Mouse (Mus musculus) heart, embryonic 14.5 days (tissue): ENCODE results near the gene Ryr2. TPM values are rescaled to one million over a fixed set of nuclear protein-coding genes. Genes with fewer than 3 reads are reported as not detected.
A peak's percentile ranks its signal among the peaks of the same experiment; 100 is the strongest.

Experiments
- ATAC-seq: fragments of 200-750 bp; cut with Nextera tagmentation; 2 replicates; pipeline ENCODE4 v1.8.0; 2017; ENCODE audit warnings: low read depth, moderate TSS enrichment; ENCODE audit not compliant: insufficient number of reproducible peaks, insufficient read depth, low FRiP score
- H3K27ac ChIP-seq, 2 experiments: fragments of 200-500 bp in 1 of 2; fragments of 300-500 bp in 1 of 2; sonication (generic) in 1 of 2; replicated peaks in 1 of 2; 2 replicates each; pipeline ENCODE4 v1.5.1; 2012 to 2014; ENCODE audit warnings: low read depth in 2 of 2, low read length in 2 of 2, control low read depth in 1 of 2, mild to moderate bottlenecking in 1 of 2, mixed read lengths in 1 of 2; ENCODE audit not compliant: control insufficient read depth in 1 of 2, insufficient read depth in 1 of 2
- H3K27me3 ChIP-seq: fragments of 300-500 bp; sonication (generic); 2 replicates; pipeline ENCODE4 v1.6.1; 2014; ENCODE audit warnings: mild to moderate bottlenecking, low read length, control low read depth; ENCODE audit not compliant: control insufficient read depth, insufficient read depth
- H3K36me3 ChIP-seq: fragments of 300-500 bp; sonication (generic); 2 replicates; pipeline ENCODE4 v1.6.1; 2014; ENCODE audit warnings: mild to moderate bottlenecking, control low read depth, low read length, mixed read lengths; ENCODE audit not compliant: control insufficient read depth, insufficient read depth
- H3K4me1 ChIP-seq, 2 experiments: fragments of 200-500 bp in 1 of 2; fragments of 300-500 bp in 1 of 2; sonication (generic) in 1 of 2; 2 replicates each; pipeline ENCODE4 v1.6.1; 2012 to 2014; ENCODE audit warnings: low read length in 2 of 2, control low read depth in 1 of 2, mixed read lengths in 1 of 2; ENCODE audit not compliant: control insufficient read depth in 2 of 2, insufficient read depth in 2 of 2
- H3K4me2 ChIP-seq: fragments of 300-500 bp; sonication (generic); 2 replicates; pipeline ENCODE4 v1.6.1; 2014; ENCODE audit warnings: mild to moderate bottlenecking, low read length
- H3K4me3 ChIP-seq, 2 experiments: fragments of 200-500 bp in 1 of 2; fragments of 300-500 bp in 1 of 2; sonication (generic) in 1 of 2; 2 replicates each; pipeline ENCODE4 v1.5.1; 2012 to 2014; ENCODE audit warnings: low read length in 2 of 2, mild to moderate bottlenecking in 2 of 2, control low read depth in 1 of 2, low read depth in 1 of 2, moderate library complexity in 1 of 2; ENCODE audit not compliant: control insufficient read depth in 1 of 2, insufficient read depth in 1 of 2
- H3K9ac ChIP-seq: fragments of 300-500 bp; sonication (generic); 2 replicates; pipeline ENCODE4 v1.6.1; 2014; ENCODE audit warnings: mild to moderate bottlenecking, low read length
- H3K9me3 ChIP-seq: fragments of 300-500 bp; sonication (generic); 2 replicates; pipeline ENCODE4 v1.6.1; 2016; ENCODE audit warnings: low read length, control low read depth; ENCODE audit not compliant: control insufficient read depth
- WGBS: fragments of 180-500 bp; shearing (Covaris S2); extraction: QIAGEN DNeasy Blood & Tissue Kit; methylation state at CpG from one replicate; pipeline ENCODE4 v1.1.7; 2014; 5-methylcytosine and 5-hydroxymethylcytosine counted together
- polyA plus RNA-seq: library from polyadenylated mRNA; unstranded; fragments of >200 nt; fragmentation: Nextera tagmentation; extraction: Ambion mirVana; gene quantifications from 2 replicates; pipeline ENCODE4 v1.2.1, GENCODE M21; 2014

The Ryr2 gene
- polyA plus RNA-seq, 1 experiment from 2014 or later: 69.1 TPM

DNA sequence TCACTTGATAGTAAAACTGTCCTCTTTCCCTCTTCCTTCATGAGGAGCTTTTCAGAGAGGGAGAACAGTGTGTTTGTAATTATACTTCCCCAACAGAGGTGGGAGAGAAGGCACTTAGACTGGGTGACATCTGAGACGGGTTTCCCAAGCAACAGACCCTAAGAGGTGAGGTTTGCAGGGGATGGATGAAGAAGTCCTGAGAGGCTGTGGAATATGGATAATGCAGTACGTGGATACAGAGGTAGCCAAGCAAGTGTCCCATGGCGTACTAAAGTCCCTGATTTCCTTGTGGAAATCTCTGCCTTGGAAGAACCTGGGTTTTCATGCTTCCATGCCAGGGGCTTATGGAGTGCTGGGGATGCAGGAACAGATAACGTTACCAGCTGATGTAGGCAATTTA is 69.5 kb downstream of the Ryr2 start:
- H3K4me2 ChIP-seq: peak overlapping the region; percentile 49

DNA sequence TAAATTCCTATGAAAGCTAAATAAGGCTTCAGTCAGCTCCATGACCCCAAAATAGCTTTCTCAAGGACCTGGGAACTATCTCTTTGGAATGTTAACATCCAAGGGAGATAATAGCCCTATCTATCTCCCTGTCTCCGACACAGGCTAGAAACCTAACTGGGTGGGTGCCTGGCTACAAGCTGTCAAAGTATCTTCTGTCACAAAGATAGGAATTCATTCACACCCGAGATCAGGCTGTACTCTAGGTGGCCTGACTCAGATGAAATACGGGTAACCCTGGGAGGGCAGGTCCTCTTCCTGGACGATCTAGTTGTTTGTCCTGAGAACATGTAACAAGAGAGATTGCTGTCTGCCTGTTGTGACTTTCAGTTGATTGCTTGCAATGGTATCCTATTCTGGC is 69.9 kb downstream of the Ryr2 start:
- WGBS: 6% methylated on average over 4 of the region's 4 CpGs
- Histone ChIP-seq H3K4me1 (peaks cover 38 to 77% of the 10 kb centered on the region in 2 experiments), H3K9ac (0 out of 2 replicates have a peak overlapping the region, but pooled peaks have one; percentile 54), H3K36me3 (no peaks in the 10 kb centered on the region), H3K9me3 (no peaks in the 10 kb centered on the region), H3K27ac (peak overlapping the region; percentile 72 to 84), H3K27me3 (no peaks in the 10 kb centered on the region), H3K4me3 (no peak overlapping the region), H3K4me2 (peak overlapping the region; percentile 49)
- ATAC-seq: no peak

More for the DNA sequence above, 69.5 kb downstream of the Ryr2 start:
- Histone ChIP-seq H3K4me1 (peaks cover 36 to 75% of the 10 kb centered on the region in 2 experiments), H3K9me3 (no peaks in the 10 kb centered on the region), H3K36me3 (no peaks in the 10 kb centered on the region), H3K9ac (peak overlapping the region; percentile 54; the same call in 1 of the 2 replicates), H3K27me3 (no peaks in the 10 kb centered on the region), H3K27ac (peak overlapping the region; percentile 72 to 84), H3K4me3 (no peak overlapping the region)
- WGBS: 49% methylated on average over 4 of the region's 4 CpGs
- ATAC-seq: no peak

DNA sequence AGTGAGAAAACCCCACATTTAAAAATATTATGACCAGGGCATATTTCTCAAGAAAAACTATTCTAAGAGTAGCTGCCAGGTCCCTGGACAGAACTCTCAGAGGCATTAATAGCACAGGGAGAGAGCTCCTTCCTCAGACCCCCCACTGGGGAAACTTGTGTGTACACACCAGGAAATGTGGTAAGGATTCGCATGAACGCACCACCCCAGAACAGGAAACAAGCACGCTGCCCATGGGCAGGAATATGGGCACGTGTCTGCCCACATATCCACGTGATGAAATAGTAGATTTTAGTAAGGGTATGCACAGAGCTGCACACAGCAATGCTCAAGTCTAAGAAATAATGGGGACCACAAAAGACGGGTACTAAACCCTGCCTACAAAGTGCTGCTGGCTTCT is 72.8 kb downstream of the Ryr2 start:
- H3K27me3 ChIP-seq: no peaks in the 10 kb centered on the region
- 33% methylated on average over 6 of the region's 6 CpGs for WGBS
- peak overlapping the region; percentile 6 to 79 for H3K27ac ChIP-seq

DNA sequence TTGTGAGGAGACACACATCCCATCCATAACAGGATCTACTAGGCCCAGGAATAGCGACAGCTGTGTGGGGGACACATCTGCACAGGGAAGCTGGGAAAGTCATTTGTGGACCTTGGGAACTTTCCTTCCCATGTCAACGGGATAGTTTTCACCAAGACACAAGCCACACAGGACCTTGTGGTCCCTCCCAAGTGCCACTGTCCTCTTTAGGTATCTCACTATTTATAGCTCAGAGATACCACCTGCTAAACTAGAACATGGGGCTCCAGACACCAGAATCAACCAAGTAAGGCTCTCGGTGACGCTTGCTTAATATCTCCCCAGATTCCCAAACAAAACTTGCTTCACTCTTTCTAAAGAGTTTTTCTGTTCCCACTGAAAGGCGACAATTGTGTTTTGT is 73.5 kb downstream of the Ryr2 start:
- WGBS: 28% methylated on average over 5 of the region's 5 CpGs
- no peak overlapping the region for H3K4me3 ChIP-seq
- H3K9me3 ChIP-seq: no peaks in the 10 kb centered on the region
- peak overlapping the region; percentile 47; the same call in 1 of the 2 replicates for H3K9ac ChIP-seq
- H3K36me3 ChIP-seq: no peaks in the 10 kb centered on the region
- peak overlapping the region; percentile 40 to 79 for H3K27ac ChIP-seq
- no peak for ATAC-seq
- peak overlapping the region; percentile 55 for H3K4me2 ChIP-seq
- H3K27me3 ChIP-seq: no peaks in the 10 kb centered on the region
- H3K4me1 ChIP-seq: peaks cover 42 to 81% of the 10 kb centered on the region in 2 experiments

More for the DNA sequence above, 72.8 kb downstream of the Ryr2 start:
- ATAC-seq: no peak
- Histone ChIP-seq H3K36me3 (no peaks in the 10 kb centered on the region), H3K9me3 (no peaks in the 10 kb centered on the region), H3K4me2 (peak overlapping the region; percentile 55), H3K4me1 (peaks cover 40 to 81% of the 10 kb centered on the region in 2 experiments), H3K9ac (peak overlapping the region; percentile 47; the same call in 1 of the 2 replicates), H3K4me3 (no peak overlapping the region)

DNA sequence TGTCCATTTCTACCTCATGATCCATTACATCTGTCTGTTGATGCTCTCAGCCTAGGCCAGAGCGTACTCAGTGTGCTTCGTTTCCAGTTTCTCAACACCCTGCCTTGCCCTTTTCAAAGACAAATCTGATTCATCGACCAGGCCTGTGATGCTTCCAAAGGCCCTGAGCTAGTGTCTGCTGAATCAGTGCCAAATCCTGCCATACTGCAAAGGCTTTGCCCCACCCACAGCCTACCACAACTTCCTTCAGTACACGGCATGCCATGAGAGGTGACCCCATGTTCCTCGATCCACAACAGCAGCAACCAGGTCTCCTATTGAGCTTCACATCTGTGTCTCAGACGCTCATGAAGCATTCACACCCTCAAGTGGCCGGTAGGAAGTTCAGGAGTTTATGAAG is 76.9 kb downstream of the Ryr2 start:
- peak overlapping the region; percentile 35 to 61; a peak in 3 of 4 replicates for H3K27ac ChIP-seq
- H3K4me2 ChIP-seq: 0 out of 2 replicates have a peak overlapping the region, but pooled peaks have one; percentile 11
- 43% methylated on average over 7 of the region's 7 CpGs for WGBS
- no peak overlapping the region for H3K4me3 ChIP-seq
- H3K36me3 ChIP-seq: no peaks in the 10 kb centered on the region
- H3K4me1 ChIP-seq: peaks cover 32 to 74% of the 10 kb centered on the region in 2 experiments
- ATAC-seq: no peak
- H3K27me3 ChIP-seq: no peaks in the 10 kb centered on the region
- H3K9ac ChIP-seq: no peak overlapping the region
- H3K9me3 ChIP-seq: no peaks in the 10 kb centered on the region

DNA sequence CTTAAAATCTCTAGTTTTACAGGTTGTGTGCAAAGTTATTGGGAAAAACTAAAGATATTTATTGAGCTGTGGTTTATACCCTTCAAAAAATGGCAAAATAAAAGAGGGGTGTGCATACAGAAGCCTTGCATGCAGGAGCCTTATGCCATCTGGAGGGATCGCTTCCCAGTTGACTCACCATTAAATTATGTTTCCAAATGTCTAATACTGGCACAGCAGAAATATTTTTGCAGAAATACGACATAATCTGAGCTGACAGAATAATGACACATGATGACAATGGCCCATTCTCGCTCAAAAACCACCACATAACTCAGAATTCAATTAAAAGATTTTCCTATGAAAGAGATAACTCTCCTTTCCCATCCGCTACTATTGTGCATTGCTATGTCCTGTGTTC is 77.4 kb downstream of the Ryr2 start:
- H3K27ac ChIP-seq: 0 out of 4 replicates have a peak overlapping the region, but pooled peaks of 1 of the 2 experiments have one; percentile 35
- H3K4me1 ChIP-seq: peaks cover 32 to 79% of the 10 kb centered on the region in 2 experiments
- WGBS: 82% methylated on average over 4 of the region's 4 CpGs
- H3K4me3 ChIP-seq: no peak overlapping the region
- H3K4me2 ChIP-seq: no peak overlapping the region
- no peaks in the 10 kb centered on the region for H3K9me3 ChIP-seq
- no peaks in the 10 kb centered on the region for H3K36me3 ChIP-seq
- no peak overlapping the region for H3K9ac ChIP-seq
- no peak for ATAC-seq
- H3K27me3 ChIP-seq: no peaks in the 10 kb centered on the region

DNA sequence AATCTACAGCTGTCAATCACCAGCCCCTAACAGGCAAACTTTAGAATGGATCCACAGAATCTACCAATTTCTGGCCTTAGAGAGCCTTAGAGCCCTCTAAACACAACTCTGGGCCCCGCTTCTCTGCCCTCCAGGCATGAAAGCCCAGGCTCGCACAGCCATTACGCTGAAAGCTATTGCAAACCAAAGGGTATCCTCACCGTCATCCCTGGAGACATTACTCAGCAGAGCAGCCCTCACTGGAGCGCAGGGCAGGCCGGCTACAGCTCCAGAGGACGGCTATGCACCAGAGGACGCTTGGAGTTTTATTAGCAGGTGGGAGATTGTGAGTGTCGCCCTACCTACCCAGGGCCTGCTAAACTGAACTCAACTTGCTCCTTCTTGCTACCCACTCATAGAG is 88.7 kb downstream of the Ryr2 start:
- Histone ChIP-seq H3K9ac (peak overlapping the region; percentile 41; the same call in 1 of the 2 replicates), H3K4me2 (peak overlapping the region; percentile 5; the same call in 1 of the 2 replicates), H3K27me3 (no peaks in the 10 kb centered on the region), H3K36me3 (no peaks in the 10 kb centered on the region), H3K4me3 (no peak overlapping the region), H3K27ac (no peak overlapping the region), H3K9me3 (no peaks in the 10 kb centered on the region), H3K4me1 (peaks cover 17 to 20% of the 10 kb centered on the region in 2 experiments)
- no peak for ATAC-seq
- 45% methylated on average over 9 of the region's 9 CpGs for WGBS

DNA sequence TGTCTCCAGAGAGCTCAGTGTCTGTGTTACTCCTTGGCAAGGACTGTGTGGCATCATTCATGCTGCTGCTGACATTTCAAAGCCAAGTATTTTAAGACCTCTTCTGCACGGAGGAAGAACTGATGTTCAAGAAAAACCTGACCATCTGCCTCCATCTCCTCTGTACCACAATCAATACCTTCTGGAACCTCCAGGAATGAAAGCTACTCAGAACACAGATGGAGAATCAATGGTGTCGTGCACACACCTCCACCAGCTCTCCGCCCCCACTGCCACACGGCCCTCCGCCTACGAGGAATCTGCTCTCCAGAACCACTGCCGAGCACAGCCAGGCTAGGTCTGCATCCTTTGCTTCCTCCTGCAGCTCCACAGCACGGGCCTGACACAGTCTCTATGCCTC is 92.8 kb downstream of the Ryr2 start:
- Histone ChIP-seq H3K4me1 (peaks cover 12 to 26% of the 10 kb centered on the region in 2 experiments), H3K27me3 (no peaks in the 10 kb centered on the region), H3K36me3 (no peaks in the 10 kb centered on the region), H3K27ac (no peak overlapping the region), H3K4me3 (no peak overlapping the region), H3K4me2 (no peak overlapping the region), H3K9me3 (no peaks in the 10 kb centered on the region), H3K9ac (no peak overlapping the region)
- 45% methylated on average over 8 of the region's 8 CpGs for WGBS
- no peak for ATAC-seq
